Comparison of ENCODE assay signal across 9 mouse cellular contexts in the genomic region with DNA sequence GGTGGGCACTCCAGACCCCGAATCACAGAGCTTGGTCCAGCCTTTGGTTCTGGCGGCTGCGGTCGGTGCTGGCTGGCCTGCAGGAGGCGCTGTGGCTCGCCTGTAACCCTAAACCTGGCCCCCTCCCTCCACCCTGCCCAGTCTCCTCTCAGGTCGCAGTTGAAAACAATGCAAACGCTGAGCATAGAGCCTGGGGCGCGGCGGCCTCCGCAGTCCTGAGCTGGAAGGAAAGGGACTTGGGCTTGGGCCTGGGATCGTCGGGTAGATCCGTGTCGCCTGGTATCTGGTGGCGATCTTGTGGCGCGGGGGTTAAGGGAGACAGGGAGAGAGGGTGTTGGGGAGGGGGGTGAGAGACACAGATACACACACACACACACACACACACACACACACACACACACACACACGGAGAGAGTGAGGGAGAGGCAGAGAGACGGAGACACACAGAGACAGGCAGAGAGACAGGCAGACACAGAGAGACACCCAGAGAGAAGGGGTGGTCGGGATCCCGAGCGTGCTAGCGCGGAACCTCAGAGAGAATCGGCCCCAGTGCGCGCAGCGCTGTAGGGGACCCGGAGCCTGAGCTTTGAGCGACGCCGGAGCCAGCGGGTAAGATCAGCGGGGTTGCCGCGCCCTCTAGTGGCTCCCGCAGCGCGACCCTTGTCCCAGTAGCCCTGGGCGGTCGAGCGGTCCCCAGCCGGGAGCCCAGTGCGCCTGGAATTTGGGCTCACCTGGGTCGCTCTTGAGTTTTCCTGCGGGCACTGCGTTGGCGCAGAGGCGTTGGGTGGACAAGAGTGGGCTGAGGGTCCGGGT. TPM values are rescaled to one million over a fixed set of nuclear protein-coding genes. Genes with fewer than 3 reads are reported as not detected.
A peak's percentile ranks its signal among the peaks of the same experiment; 100 is the strongest.
DNase-seq lines count a peak whose midpoint lies in the region; ATAC-seq and TF ChIP-seq lines count a peak whose summit lies in the region.
"Had no signal": no experiment of that assay in that cellular context is flagged by ENCODE, and none has a peak within 500 bp of the region (broad histone marks: within the 10 kb centered on the region; RNA-seq: fewer than 3 reads in every experiment).

No protein-coding gene starts in this region.

- peak overlapping the region; percentile 42 for H3K9ac ChIP-seq in hindbrain, embryonic 16.5 days (ENCODE audit: low read depth, low read length)

- 0% methylated on average over 51 of the region's 52 CpGs for WGBS in hindbrain, embryonic 16.5 days

- no peak overlapping the region; the same call in 1 of the 2 replicates for H3K27ac ChIP-seq in hindbrain, embryonic 16.5 days (ENCODE audit: low read depth, low read length)
- no peak overlapping the region for H3K27ac ChIP-seq in left cerebral cortex, adult 2 months
- H3K27ac ChIP-seq: macrophage had no signal

- H3K4me3 ChIP-seq in hindbrain, embryonic 16.5 days (ENCODE audit: low read length), result peak overlapping the region; percentile 46
- peak overlapping the region; percentile 48 for H3K4me3 ChIP-seq in left cerebral cortex, adult 2 months

- peak overlapping the region; percentile 77 for H3K4me2 ChIP-seq in hindbrain, embryonic 16.5 days (ENCODE audit: low read length)

- ATAC-seq in hindbrain, embryonic 16.5 days, result peak; percentile 90
- ATAC-seq in megakaryocyte, adult 5-6 weeks (ENCODE audit: poor library complexity, severe bottlenecking), result peak; percentile 70

- peak; percentile 81 for TF ChIP-seq CTCF in left cerebral cortex, adult 2 months (IDR thresholded peaks at IDR 0.05)

- H3K4me1 ChIP-seq in hindbrain, embryonic 16.5 days (ENCODE audit: control insufficient read depth, insufficient read depth, low read depth, low read length), result peaks cover 17% of the 10 kb centered on the region

- H3K9me3 ChIP-seq in hindbrain, embryonic 16.5 days (ENCODE audit: control insufficient read depth, low read length), result no peaks in the 10 kb centered on the region

- intact Hi-C loops in left cerebral cortex, adult 2 months (cut with DNase I), result loop anchor here (1.0 to 5.0 kb wide), 7 partner anchors 211 to 1469 kb away; partner anchors contain the start of gene Fip1l1

- DNase-seq in R1 (ENCODE audit: low read depth, low spot score), result peak; percentile 93
- DNase-seq in cerebellum, postnatal 25 days, result peak; percentile 53 to 69
- peak; percentile 53 to 70 for DNase-seq in gastrocnemius, adult 8-10 months (ENCODE audit: low spot score in 2 of 2)
- DNase-seq in left cerebral cortex, adult 2 months (ENCODE audit: extremely low spot score in 1 of 2, low spot score in 2 of 2), result peak; percentile 81
- peak; percentile 77 to 88 for DNase-seq in right cerebral cortex, postnatal 10 days (ENCODE audit: low spot score in 2 of 2)
- DNase-seq in urinary bladder, postnatal 10 days (ENCODE audit: low spot score), result peak; percentile 59

- no peaks in the 10 kb centered on the region for H3K36me3 ChIP-seq in hindbrain, embryonic 16.5 days (ENCODE audit: control insufficient read depth, insufficient read depth, low read length)

- peaks cover 3% of the 10 kb centered on the region; the same call in 1 of the 2 replicates for H3K27me3 ChIP-seq in hindbrain, embryonic 16.5 days (replicated peaks; ENCODE audit: control insufficient read depth, insufficient read depth, low read length)

RNA-seq across cellular contexts. Expression of gene Pdgfra, which starts 3.9 kb away (rescaled TPM):
- total RNA-seq in gastrocnemius, adult 8-10 months (2022), result 10 to 100 TPM in 3 of 4 experiments, 1 to 10 TPM in 1; 7.0 to 18.1 (median 11.2) TPM
- polyA plus RNA-seq in hindbrain, embryonic 16.5 days (2015; fragmentation: Nextera tagmentation; extraction: Ambion mirVana), result 20.8 and 22.1 TPM in 2 replicates
- total RNA-seq in left cerebral cortex, adult 2 months (2021), result 10 to 100 TPM; 38.0 to 41.6 TPM
- 0.04 TPM in 1 of 2 replicates, not detected in the other for total RNA-seq in megakaryocyte, adult 5-6 weeks (2015)
- total RNA-seq in megakaryocyte, adult 5-6 weeks (2017), result 0.12 and 0.29 TPM in 2 replicates
- polyA plus RNA-seq: macrophage had no signal

Comparison
In these comparisons a context has a peak if more than half of its experiments do, and no peak if none do; other contexts are left out.
1. RNA of gene Pdgfra, which starts 3.9 kb away (total RNA-seq): 38.0 to 41.6 TPM in left cerebral cortex, adult 2 months and 7.0 to 18.1 TPM in gastrocnemius, adult 8-10 months; 0.04 to 0.29 TPM in megakaryocyte, adult 5-6 weeks; every median in the first group is over 4 times any median in the second.
2. Peak in every context shown above with its lines, with median percentiles within 50 percentile points of each other: DNase-seq.